Mouse (Mus musculus): ENCODE measurements around the gene Apeh. TPM values are rescaled to one million over a fixed set of nuclear protein-coding genes. Genes with fewer than 3 reads are reported as not detected.

Apeh gene
- total RNA-seq (2014; rRNA removed) (32.3 and 45.1 TPM in 2 replicates), polyA plus RNA-seq (2015; fragmentation: Nextera tagmentation; extraction: Ambion mirVana) (38.3 and 42.7 TPM in 2 replicates)

DNA sequence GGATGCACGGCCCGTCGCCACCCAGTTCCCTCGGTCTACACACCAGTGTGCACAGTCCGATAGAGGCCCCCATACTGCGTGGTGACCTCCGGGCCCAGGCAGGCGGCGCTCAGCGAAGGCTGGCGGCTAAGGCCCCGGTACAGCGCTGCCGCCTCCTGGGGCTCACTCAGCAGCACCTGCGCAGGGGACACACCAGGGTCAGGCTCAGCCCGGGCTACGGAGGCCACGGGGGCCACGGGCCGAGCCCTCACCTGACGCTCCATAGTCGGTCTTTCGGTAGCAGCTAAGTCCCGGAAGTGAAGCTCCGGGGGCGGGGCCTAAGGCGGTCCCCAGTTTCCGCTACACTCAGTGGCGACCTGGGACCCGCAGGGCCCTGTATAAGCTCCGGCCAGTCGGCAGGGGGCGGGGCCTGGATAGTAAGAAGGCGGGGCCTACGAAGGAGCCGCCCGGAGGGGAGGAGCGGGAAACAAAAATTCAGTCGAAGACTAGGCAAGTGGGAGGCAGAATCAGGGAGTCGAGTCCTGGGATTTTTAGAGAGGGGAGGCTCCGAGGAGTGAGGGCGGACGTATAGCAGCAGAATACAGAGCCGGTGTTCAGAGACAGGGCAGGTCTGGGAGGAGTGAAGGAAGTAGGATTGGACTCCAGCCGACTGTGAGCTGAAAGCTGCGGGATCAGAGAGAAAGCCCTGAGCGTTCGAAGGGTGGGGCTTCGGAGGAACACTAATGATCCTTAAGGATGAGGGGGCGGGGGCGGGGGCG is at the start of gene Apeh:
Gene Apeh, minus strand, starts transcription at position 423 of the 758 bp plus-strand sequence.
- H3K36me3 ChIP-seq (ENCODE audit: insufficient read depth, low read length) = peaks cover 53% of the 10 kb centered on the region
- peak; percentile 19; the same call in 1 of the 2 replicates for TF ChIP-seq CTCF (IDR thresholded peaks at IDR 0.05)

DNA sequence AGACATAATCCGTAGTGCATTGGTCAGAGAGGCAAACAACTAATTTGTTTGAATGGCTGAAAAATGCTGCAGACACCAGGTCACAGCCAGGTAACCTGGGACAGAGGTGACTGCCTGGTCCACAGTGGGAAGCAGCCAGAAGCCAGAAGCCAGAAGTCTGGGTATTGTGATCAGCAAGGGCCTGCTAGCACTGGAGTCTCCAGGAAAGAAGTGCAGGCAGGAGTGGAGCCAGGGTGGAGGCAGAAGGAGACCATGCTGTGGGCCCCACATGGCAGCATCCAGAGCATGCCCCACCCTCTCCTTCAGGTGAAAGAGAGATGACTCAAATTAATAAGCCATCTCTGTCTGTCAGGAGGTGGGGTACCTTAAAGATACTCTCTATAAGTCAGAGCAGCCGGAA is 49.1 kb upstream of the Apeh start:
- DNase-seq (ENCODE audit: low spot score) = no peak
- 81% methylated on average over 2 of the region's 2 CpGs for WGBS
- Histone ChIP-seq H3K27me3 (ENCODE audit: insufficient read depth, low read length) (no peaks in the 10 kb centered on the region), H3K4me1 (ENCODE audit: insufficient read depth, low read length) (no peaks in the 10 kb centered on the region), H3K9me3 (ENCODE audit: low read length) (no peaks in the 10 kb centered on the region), H3K9ac (replicated peaks; ENCODE audit: low read length, poor library complexity, severe bottlenecking) (no peak overlapping the region), H3K4me2 (ENCODE audit: low read depth, low read length, poor library complexity, severe bottlenecking) (no peak overlapping the region), H3K4me3 (ENCODE audit: low read depth, low read length) (no peak overlapping the region), H3K27ac (ENCODE audit: low read depth, low read length) (no peak overlapping the region), H3K36me3 (ENCODE audit: insufficient read depth, low read length) (peaks cover 10% of the 10 kb centered on the region)
- ATAC-seq (ENCODE audit: low FRiP score) = no peak
- no peak for TF ChIP-seq CTCF (IDR thresholded peaks at IDR 0.05)

More for the DNA sequence above, at the start of gene Apeh:
- peak; percentile 83 for ATAC-seq (ENCODE audit: low FRiP score)
- Histone ChIP-seq H3K4me3 (ENCODE audit: low read depth, low read length) (peak within 1 kb of the TSS; percentile 43), H3K4me1 (ENCODE audit: insufficient read depth, low read length) (no peaks in the 10 kb centered on the region; the same call in 1 of the 2 replicates), H3K9me3 (ENCODE audit: low read length) (no peaks in the 10 kb centered on the region), H3K27ac (ENCODE audit: low read depth, low read length) (peak within 1 kb of the TSS; percentile 53), H3K9ac (replicated peaks; ENCODE audit: low read length, poor library complexity, severe bottlenecking) (peak within 1 kb of the TSS; percentile 68), H3K27me3 (ENCODE audit: insufficient read depth, low read length) (no peaks in the 10 kb centered on the region), H3K4me2 (ENCODE audit: low read depth, low read length, poor library complexity, severe bottlenecking) (peak within 1 kb of the TSS; percentile 86)
- DNase-seq (ENCODE audit: low spot score) = peak; percentile 94
- whole genome bisulfite sequencing = under 1% methylated on average over 51 of the region's 52 CpGs

DNA sequence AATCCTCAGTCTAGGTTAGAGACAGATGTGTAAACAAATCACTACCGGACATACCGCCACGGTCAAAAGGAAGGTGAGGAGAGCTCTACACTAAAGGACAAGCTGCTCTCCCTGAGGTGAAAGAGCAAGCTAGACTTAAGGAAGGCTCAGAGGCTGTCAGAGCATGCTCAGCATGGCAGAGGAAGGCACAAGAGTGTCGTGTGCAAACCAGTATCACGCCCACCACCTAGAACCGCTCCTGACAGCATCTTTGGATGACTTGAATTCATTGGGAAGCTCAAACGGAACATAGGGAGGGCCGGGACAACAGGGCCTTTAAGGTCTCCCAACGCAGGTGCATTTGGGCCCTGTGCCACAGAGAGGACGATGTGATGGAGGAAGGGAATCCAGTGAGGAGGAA is 47.0 kb upstream of the Apeh start:
- Histone ChIP-seq H3K4me1 (ENCODE audit: insufficient read depth, low read length) (no peaks in the 10 kb centered on the region), H3K27me3 (ENCODE audit: insufficient read depth, low read length) (no peaks in the 10 kb centered on the region), H3K9me3 (ENCODE audit: low read length) (no peaks in the 10 kb centered on the region), H3K36me3 (ENCODE audit: insufficient read depth, low read length) (peaks cover 14% of the 10 kb centered on the region), H3K27ac (ENCODE audit: low read depth, low read length) (no peak overlapping the region), H3K4me2 (ENCODE audit: low read depth, low read length, poor library complexity, severe bottlenecking) (no peak overlapping the region), H3K9ac (replicated peaks; ENCODE audit: low read length, poor library complexity, severe bottlenecking) (no peak overlapping the region), H3K4me3 (ENCODE audit: low read depth, low read length) (no peak overlapping the region)
- DNase-seq (ENCODE audit: low spot score) (no peak), ATAC-seq (ENCODE audit: low FRiP score) (no peak)
- 85% methylated on average over 10 of the region's 10 CpGs for WGBS
- TF ChIP-seq CTCF (IDR thresholded peaks at IDR 0.05) = no peak

- Histone ChIP-seq H3K27me3 (ENCODE audit: insufficient read depth, low read length) (no peaks in the 10 kb centered on the region), H3K9ac (replicated peaks; ENCODE audit: low read length, poor library complexity, severe bottlenecking) (no peak overlapping the region), H3K9me3 (ENCODE audit: low read length) (no peaks in the 10 kb centered on the region), H3K27ac (ENCODE audit: low read depth, low read length) (no peak overlapping the region), H3K4me3 (ENCODE audit: low read depth, low read length) (no peak overlapping the region), H3K36me3 (ENCODE audit: insufficient read depth, low read length) (peaks cover 14% of the 10 kb centered on the region), H3K4me2 (ENCODE audit: low read depth, low read length, poor library complexity, severe bottlenecking) (no peak overlapping the region), H3K4me1 (ENCODE audit: insufficient read depth, low read length) (no peaks in the 10 kb centered on the region)
- peak; percentile 49 for TF ChIP-seq CTCF (IDR thresholded peaks at IDR 0.05)
- peak; percentile 5 for DNase-seq (ENCODE audit: low spot score)
- 81% methylated on average over 7 of the region's 7 CpGs for WGBS
- no peak for ATAC-seq (ENCODE audit: low FRiP score)
Observed at GRCm38 (mm10) chr9:108139963-108140695, 45.7 kb upstream of the Apeh start.

- Histone ChIP-seq H3K9ac (replicated peaks; ENCODE audit: low read length, poor library complexity, severe bottlenecking) (no peak overlapping the region), H3K4me1 (ENCODE audit: insufficient read depth, low read length) (no peaks in the 10 kb centered on the region), H3K4me3 (ENCODE audit: low read depth, low read length) (no peak overlapping the region), H3K36me3 (ENCODE audit: insufficient read depth, low read length) (peaks cover 14% of the 10 kb centered on the region), H3K27ac (ENCODE audit: low read depth, low read length) (no peak overlapping the region), H3K9me3 (ENCODE audit: low read length) (no peaks in the 10 kb centered on the region), H3K27me3 (ENCODE audit: insufficient read depth, low read length) (no peaks in the 10 kb centered on the region), H3K4me2 (ENCODE audit: low read depth, low read length, poor library complexity, severe bottlenecking) (no peak overlapping the region)
- WGBS = 85% methylated on average over 17 of the region's 17 CpGs
- ATAC-seq (ENCODE audit: low FRiP score) = no peak
- TF ChIP-seq CTCF (IDR thresholded peaks at IDR 0.05) = no peak
- DNase-seq (ENCODE audit: low spot score) = peak; percentile 73
Observed at GRCm38 (mm10) chr9:108139169-108139962, 45.0 kb upstream of the Apeh start.

Data from midbrain, postnatal 0 days (tissue).